9 mouse cellular contexts compared by ENCODE assay signal in the genomic region with DNA sequence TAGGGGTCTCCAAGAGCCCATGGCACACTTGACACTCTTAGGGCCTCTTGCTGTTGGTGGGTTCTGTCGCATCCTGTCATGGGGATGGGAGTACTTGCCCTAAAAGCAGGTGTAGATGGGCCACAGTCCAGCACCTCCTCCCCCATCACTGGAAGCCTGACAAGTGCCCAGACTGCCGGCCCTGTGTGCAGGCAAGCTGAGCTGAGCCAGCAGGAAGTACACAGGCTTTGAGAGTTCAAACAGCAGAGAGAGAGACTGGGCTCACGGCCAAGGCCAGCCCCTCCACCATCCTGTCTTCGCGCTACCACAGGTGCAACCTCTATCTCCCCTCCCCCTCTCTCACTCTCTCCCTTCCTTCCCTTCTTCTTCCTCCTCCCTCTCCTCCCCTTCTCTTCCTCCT. TPM values are rescaled to one million over a fixed set of nuclear protein-coding genes. Genes with fewer than 3 reads are reported as not detected.
DNase-seq lines count a peak whose midpoint lies in the region; ATAC-seq and TF ChIP-seq lines count a peak whose summit lies in the region.
"Had no signal": no experiment of that assay in that cellular context is flagged by ENCODE, and none has a peak within 500 bp of the region (broad histone marks: within the 10 kb centered on the region; RNA-seq: fewer than 3 reads in every experiment).

No protein-coding gene starts in this region.

- no peak overlapping the region for H3K4me3 ChIP-seq in gastrocnemius, adult 2 months
- H3K4me3 ChIP-seq in lung, embryonic 15.5 days = no peak overlapping the region

- H3K27ac ChIP-seq in gastrocnemius, adult 2 months = peak overlapping the region; percentile 3; the same call in 1 of the 2 replicates
- peak overlapping the region; percentile 85 for H3K27ac ChIP-seq in lung, embryonic 15.5 days

- WGBS in lung, embryonic 15.5 days = 6% methylated on average over 5 of the region's 5 CpGs

- peak; percentile 86 for ATAC-seq in lung, embryonic 15.5 days (ENCODE audit: borderline replicate concordance, extremely low read depth, low FRiP score, low TSS enrichment)

- H3K27me3 ChIP-seq in lung, embryonic 15.5 days = no peaks in the 10 kb centered on the region

- H3K9me3 ChIP-seq in lung, embryonic 15.5 days = no peaks in the 10 kb centered on the region
- H3K9me3 ChIP-seq: G1E had no signal

- DNase-seq in gastrocnemius, adult 2 months = peak; percentile 47
- no peak for DNase-seq in gastrocnemius, adult 8-10 months (ENCODE audit: low spot score in 2 of 2)
- DNase-seq in adrenal gland, postnatal 36 days = peak; percentile 42 to 71
- DNase-seq in kidney, adult 11 months = peak; percentile 68
- peak; percentile 40 for DNase-seq in testis, postnatal 14 days (ENCODE audit: low spot score)
- no peak for DNase-seq in layer of hippocampus, adult 9-11 months
- DNase-seq in neural tube, embryonic 10.5 days (ENCODE audit: extremely low spot score, low spot score) = no peak

- no peak overlapping the region for H3K9ac ChIP-seq in lung, embryonic 15.5 days

- TF ChIP-seq CTCF in gastrocnemius, adult 2 months (IDR thresholded peaks at IDR 0.05) = no peak

- intact Hi-C loops in gastrocnemius, adult 2 months (cut with DNase I) = no loop called here

- no peaks in the 10 kb centered on the region for H3K36me3 ChIP-seq in lung, embryonic 15.5 days
- H3K36me3 ChIP-seq: G1E had no signal

- peaks cover 15% of the 10 kb centered on the region for H3K4me1 ChIP-seq in lung, embryonic 15.5 days

- H3K4me2 ChIP-seq in lung, embryonic 15.5 days = no peak overlapping the region; the same call in 1 of the 2 replicates

RNA-seq across cellular contexts. Expression of a gene that starts 26.2 kb away (rescaled TPM):
- 1 to 10 TPM; 7.8 to 7.9 TPM for total RNA-seq in gastrocnemius, adult 2 months (2021)
- total RNA-seq in gastrocnemius, adult 8-10 months (2022) = 10 to 100 TPM in 1 of 4 experiments, 1 to 10 TPM in 3; 4.4 to 10.0 (median 9.1) TPM
- 10 to 100 TPM; 17.8 to 18.3 TPM for total RNA-seq in adrenal gland, postnatal 36 days (2021)
- polyA plus RNA-seq in lung, embryonic 15.5 days (2015; fragmentation: Nextera tagmentation; extraction: Ambion mirVana) = 2.3 and 2.4 TPM in 2 replicates

Comparison
In these comparisons a context has a peak if more than half of its experiments do, and no peak if none do; other contexts are left out.
1. DNase-seq: peak in gastrocnemius, adult 2 months (single experiment), adrenal gland, postnatal 36 days (2 of 2), kidney, adult 11 months (single experiment) and testis, postnatal 14 days (single experiment); none in gastrocnemius, adult 8-10 months (0 of 2), layer of hippocampus, adult 9-11 months (single experiment) and neural tube, embryonic 10.5 days (single experiment).